Mouse (Mus musculus) layer of hippocampus, postnatal 10 days (tissue): ENCODE measurements around the gene Zmat5. TPM values are rescaled to one million over a fixed set of nuclear protein-coding genes. Genes with fewer than 3 reads are reported as not detected.

Experiments
- DNase-seq, 2 experiments: peaks; one replicate each; pipeline ENCODE4 v3.0.0; 2021; ENCODE audit warnings: low spot score in 2 of 2
- long read RNA-seq: library from polyadenylated mRNA; stranded (forward); transcript quantifications from one replicate; pipeline ENCODE4 v2.0.0, GENCODE M21; 2023
- total RNA-seq, 2 experiments: library from RNA; stranded (reverse); gene quantifications; 2 replicates each; pipeline ENCODE4 v1.2.3; 2021

Gene Zmat5
- 10 to 100 TPM; 31.6 to 38.2 TPM for total RNA-seq
- long read RNA-seq, transcript Zmat5-201 (6 exons, 792 nt) = major isoform, 12 of 59 reads
- long read RNA-seq, partial matches to known transcripts = 4 of 59 reads
- long read RNA-seq, other reads (novel, unspliced or antisense) = 43 of 59 reads

DNA sequence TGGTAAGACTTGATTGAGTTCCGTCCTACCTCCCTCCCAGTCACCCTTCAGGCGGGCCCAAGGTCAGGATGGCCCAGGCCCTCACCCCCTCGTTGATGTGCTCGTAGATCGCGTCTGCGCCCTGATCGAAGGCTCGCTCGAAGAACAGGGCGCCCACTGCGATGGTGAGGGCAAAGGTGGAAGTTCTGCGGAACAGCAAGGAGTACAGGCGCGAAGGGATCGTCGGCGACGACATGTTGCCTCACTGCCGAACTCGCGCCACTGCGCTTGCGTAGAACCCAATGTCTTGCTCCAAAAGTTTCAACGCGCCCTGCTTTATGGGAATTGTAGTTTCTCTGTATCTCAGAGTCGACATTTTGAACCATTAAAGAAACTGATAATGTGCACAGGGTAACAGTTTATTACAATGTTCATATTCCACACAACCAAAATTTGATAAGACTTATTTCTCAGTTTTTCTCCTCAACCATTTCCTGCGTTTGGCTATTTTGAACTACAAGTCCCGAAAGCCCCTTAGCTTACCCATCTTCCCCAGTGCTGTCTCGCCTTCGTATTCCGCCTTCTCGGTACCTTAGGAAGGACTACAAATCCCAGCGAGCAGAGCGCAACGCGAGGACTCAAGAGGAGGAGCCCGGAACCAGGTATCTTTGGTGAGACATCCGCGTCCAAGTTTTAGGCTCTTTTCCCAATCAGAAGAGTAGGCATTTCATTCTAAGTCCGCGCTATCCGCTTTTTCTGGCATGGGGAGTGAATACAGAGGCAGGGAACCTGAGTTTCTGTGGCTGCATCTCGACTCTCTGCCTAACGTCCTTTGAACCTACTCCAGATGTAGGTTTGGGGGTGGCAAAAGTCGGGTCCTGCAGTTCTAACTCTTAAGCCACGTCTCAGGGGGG, at the start of gene Zmat5, which contains the start of gene Uqcr10:
TSS of gene Zmat5 (plus strand) at position 607 of the 893 bp plus-strand sequence.
TSS of gene Uqcr10 (minus strand) at position 271 of the 893 bp plus-strand sequence.
- DNase-seq = peak; percentile 89 to 94

DNA sequence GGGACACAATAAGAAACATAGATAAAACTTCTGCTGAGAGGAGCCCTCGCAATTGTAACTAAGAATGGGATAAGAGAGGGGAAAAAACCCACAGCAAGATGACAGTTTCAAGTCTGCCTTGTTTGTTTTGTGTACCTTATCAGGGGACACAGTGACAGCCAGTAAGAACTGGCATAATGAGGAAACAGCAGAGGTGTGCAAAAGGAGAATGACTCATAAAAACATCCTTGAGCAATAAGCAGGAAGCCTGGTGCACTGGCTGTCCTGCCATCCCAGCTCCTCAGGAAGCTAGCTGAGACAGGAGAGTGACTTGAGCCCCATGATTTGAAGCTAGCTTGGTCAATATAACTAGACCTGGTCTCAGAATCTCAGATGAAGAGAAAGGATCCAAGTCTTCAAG, 44.7 kb upstream of the Zmat5 start:
- DNase-seq = no peak

DNA sequence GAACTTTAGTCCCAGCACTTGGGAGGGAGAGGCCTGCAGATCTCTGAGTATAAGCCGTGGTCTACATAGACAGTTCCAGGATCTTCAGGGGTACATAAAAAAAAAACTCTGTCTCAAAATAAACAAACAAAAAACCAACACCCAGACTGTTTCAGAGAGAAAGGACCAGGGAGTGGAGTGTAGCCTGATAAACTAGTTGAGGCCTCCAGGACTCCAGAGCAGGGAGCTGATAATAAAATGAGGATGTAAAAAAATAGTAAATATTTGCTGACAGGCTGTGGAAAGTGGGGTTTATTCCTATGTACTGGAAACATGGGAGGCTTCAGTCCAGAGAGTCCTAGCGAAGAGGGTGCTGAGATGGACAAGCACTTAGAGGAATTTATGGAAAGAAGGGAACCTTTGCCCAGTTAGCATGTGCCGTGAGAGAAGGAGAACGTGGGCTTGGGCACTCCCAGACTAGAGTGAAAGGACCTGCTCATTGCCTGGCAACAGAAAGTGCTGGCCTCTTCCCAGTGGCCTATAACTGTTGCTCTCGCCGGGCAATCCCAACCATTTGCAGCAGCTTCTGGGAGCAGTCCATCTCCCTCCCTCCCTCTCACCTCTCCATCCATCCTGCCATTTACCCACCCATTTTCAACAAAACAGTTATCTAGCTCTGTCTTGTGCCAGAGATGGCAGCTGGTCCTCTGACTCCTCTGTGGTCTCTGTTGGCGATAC, 44.0 kb upstream of the Zmat5 start:
- DNase-seq = no peak

DNA sequence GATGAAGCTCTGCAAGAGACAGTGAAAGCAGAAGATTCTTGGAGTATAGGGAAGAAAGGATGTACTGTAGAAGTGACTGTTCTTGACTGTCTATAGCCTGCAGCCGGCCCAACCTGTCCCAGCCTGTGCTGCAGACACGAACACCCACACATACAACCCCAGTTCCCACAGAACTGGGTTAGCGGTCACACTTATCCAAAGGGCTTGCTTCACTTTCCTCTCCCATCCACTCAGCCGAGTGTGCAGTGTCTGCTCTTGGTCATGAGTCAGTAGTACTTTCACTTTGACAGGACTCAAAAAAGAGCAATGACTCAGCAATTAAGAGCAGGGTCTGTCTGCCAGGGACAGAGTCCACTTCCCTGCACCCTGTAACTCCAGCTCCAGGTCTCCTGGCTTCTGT, 43.2 kb upstream of the Zmat5 start:
- DNase-seq = no peak

DNA sequence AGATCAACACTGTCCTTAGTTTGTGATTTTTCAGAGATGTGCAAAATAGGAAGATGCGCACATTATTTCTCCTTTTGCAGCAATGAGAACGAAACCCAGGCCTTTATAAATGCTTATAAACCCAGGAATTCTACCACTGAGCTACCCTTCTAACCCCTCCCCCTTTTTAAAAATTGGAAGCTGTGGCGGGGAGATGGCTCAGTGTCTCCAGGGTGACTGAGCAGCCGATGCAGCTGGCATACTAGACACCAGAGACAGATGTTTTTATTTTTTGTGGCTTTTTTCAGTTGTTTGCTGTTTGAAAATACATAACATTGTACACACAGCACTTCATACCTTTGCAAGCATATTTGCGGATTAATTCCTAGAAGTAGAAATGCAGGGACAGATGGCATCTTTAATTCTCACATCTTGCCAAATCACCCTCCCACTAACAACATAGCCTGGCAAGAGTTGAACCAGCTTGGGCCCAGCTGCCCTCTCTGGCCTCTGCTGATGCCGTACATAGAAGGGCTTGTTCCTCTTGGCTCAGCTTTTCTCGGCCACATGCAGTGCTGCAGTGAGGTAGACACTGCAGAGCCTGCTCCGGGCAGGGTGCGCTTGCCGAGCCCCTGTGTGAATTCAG, 42.5 kb upstream of the Zmat5 start:
- no peak for DNase-seq

DNA sequence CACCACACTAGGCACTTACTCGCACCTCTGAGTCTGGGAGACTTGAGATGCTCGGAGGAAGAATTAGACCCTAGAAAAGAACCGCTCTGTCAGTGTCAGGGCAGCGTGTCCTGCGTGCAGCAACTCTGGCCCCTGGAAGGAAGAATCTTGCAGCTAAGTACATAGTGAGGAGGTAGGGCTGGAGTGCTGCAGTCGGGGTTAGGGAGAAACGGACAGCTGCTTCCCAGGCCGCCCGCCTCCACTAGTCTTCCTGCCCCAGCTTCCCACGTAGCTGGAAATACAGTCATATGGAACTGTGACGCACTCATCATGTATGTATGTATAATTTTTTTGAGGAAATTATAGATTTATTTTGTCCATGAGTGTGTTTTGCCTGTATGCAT, 42.0 kb upstream of the Zmat5 start:
- no peak for DNase-seq

DNA sequence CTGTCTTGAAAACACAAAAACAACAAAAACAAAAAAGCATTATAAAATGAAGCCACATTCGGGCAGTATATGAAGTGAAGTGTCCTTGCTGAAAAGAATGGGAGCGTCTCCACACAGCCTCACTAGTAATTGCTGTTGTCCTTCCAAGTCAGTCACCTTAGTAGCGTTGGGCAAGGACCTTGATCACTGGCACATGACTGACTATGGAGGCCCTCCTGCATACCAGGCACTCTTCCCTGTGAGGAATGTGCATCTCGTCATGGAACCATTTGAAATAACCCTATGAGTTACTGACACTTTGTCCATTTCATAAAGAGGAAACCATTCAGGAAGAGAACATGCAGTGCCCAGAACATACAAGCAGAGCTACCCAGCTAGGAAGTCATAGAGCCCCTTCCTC, 32.7 kb upstream of the Zmat5 start:
- no peak for DNase-seq

DNA sequence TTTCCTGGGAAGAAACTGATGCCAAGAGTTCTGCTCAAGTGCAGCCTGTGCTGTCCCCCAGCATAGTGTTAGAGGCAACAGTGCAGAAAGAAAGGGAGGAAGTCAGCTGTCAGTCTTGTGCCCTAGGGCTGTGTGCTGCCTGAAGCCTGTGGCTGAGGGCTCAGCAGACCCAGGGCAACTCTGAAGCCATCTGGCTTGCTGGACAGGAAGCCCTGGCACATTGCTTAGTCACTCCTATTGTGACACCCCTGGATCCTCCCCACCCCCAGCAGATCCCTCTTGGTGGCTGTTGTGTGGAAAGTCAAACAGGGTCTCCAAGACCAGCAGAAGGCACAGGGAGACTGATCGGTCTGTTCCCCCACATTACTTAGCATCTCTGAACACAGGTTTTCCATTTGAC, 29.9 kb upstream of the Zmat5 start:
- DNase-seq = no peak

DNA sequence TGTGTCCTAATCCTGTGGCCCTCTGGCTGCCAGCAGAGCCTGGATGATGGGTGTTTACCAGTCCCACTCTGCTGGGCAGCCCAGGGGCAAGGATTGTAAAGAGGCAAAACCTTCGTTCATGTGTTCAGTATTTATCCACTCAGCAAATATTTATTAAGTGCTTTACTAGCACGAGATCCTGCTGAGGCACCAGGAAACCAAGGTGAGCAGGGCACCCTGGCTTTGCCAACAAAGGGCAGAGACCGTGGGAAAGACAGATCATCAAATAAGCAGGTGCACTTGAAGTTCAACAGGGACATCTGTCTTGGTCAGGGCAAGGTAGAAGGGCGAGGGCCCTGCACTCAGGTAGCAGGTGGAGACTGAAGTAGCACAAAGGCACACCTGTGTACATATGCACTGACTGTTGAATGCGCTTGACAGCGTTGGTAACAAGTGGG, 29.3 kb upstream of the Zmat5 start:
- no peak for DNase-seq

DNA sequence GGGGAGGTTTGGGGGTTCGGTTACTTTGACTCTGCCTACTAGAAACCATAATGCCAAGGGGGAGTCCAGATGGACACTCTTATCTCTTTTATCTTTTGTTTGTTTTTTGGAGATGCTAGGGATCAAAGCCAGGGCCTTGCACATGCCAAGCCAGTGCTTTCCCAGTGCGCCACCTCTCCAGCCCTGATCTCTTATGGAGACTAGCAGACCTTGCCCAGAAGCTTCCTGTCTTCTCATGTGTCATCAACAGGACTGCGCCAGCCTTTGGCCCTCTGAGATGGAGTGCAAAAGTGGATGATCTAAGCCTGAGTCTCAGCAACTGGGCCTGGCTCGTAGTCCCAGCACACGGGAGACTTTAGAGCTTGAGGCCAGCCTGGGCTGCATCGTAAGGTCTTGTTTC, 28.8 kb upstream of the Zmat5 start:
- no peak for DNase-seq

DNA sequence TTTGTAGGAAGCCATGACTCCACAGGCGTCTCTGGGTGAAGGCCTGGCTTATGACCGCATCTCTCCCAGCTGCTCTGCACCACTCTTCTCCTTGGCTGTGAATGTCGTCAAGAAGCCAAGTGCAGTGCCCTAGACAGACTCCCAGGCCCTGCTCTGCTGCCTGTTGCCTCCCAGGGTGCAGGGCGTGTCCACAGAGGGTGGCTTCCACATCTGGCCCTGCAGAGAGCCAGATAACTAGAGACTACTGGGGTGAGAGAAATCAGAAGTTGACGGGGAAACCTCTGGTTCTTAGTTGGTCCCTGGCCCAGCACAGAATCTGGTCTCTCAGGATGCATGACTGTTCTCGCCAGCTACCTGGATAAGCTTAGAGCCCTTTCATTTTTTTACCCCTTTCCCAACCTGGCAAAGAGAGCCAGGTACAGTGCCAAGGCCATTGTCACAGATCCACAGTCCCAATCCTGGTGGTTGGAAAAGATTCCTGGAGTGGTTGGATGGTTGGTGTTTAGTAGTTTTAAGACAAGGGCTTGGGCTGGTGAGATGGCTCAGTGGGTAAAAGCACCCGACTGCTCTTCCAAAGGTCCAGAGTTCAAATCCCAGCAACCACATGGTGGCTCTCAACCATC, 27.1 kb upstream of the Zmat5 start:
- no peak for DNase-seq

DNA sequence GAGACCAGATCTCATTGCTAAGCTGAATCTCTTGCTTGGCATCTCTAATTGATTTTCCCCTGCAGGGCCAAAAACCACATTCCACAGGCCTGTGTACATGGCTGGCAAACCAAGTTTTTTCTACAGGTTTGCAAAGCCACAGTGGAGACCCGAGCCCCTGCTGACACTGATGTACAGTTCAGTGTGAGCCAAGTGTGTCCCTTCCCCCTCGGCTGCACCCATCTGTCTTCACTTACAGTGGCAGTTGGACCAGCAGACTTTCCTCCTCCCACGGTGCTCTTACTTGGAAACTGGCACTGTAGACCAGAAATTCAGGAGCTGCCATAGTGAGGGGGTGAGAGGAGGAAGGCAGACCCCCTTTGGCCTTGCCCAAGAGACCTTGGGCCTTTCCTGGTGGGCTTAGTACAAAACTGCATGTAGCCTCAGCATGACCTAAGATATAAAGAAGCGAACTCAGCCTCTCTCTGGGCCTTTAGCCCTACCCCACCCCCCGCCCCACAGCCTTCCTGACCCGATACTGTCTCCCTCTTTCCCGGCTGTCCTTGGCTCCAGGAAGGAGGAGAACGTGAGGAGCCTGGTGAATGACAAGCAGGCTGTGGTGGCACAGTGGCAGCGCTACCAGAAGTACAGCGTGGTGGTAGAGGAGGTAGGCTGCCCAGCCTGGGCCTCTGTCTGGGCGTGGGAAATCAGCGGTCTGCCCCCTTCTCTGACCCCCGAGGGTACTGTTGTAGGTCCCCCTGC, 25.6 kb upstream of the Zmat5 start:
- peak; percentile 49 to 55 for DNase-seq

DNA sequence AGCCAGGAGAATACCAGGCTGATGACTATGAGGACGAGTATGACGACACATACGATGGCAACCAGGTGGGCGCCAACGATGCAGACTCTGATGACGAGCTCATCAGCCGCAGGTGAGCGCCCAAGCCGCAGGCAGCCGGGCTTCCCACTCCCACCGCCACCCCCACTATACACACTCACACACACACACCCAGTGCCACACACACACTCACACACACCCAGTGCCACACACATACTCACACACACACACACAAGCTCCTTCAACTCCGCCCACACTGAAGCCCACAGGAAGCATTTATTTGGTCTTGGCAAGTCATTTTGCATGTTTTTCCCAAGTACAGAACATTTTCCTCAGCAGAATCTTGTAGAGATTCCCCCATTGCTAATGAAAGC, 25.0 kb upstream of the Zmat5 start:
- DNase-seq = no peak

DNA sequence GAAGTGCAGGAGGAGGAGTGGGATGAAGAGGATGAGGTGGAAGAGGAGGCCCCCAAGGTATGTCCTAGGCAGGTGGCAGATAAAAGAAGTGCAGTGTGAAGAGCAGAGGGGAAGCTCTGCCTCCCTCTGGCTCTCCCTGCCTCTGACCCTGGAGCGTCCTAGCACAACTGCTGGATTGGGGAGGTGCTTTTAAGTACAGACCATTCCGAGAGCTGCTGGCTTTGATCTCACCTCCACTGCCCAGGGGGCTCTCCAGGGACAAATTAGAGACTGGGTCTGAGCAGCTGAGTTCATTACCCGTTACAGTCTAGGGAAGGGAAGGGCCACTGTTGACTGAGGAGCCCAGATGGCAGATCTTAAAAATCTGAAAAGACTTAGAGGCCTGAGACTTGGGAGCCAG, 24.4 kb upstream of the Zmat5 start:
- DNase-seq = no peak

DNA sequence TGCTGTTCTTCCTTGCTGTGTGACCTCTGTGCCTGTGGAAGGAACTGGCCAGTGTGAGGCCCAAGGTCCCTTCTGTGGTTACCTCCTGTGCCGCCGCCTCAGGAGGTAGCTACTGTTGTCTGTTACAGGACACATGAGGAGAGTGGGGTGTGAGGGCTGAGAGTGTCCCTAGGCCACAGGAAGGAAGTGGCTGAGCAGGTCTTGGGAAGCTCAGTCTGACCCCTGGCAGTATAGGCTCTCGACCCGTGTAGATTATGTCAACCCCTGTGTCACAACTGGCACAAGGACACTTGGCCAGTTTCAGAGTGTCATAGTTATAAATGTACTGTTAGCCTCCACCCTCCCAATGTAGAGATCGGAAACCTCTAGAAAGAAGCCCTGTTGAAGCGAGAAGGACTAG, 21.0 kb upstream of the Zmat5 start:
- DNase-seq = no peak

DNA sequence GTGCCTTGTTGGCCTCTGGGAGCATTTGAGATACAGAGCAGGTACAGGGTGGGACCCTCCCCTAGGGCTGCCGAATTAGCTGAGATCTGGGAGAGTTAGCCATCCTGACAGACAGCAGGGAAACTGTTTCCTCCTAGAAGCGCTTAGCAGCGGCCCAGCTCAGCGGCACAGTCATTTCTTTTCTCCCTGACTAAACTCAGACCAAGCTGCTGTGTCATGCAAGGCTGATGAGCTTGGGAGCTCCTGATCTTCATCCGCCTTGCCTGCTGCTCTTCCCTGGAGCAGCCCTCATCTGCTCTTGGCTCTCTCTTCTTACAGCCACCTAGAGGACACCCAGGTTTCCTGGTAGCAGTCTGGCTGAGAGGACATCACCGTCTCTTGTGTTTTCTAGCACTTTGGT, 20.3 kb upstream of the Zmat5 start:
- no peak for DNase-seq

DNA sequence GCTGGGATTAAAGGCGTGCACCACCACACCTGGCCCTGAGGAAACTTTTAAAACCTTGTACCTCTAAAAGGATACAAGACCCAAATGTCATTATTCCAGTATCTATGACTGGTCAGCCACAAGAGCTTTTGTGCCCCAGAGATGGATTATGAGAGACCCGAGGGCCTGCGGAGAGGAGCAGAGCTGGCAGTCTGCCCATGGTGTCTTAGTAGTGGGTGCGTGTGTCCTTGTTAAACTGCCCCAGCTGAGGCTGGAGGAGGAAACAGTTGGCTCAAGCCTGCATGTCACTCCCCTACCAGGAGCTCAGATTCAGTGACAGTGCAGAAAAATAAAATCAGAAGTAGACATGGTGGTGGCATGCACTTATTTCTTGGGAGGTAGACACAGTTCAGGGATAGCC, 19.4 kb upstream of the Zmat5 start:
- DNase-seq = no peak

DNA sequence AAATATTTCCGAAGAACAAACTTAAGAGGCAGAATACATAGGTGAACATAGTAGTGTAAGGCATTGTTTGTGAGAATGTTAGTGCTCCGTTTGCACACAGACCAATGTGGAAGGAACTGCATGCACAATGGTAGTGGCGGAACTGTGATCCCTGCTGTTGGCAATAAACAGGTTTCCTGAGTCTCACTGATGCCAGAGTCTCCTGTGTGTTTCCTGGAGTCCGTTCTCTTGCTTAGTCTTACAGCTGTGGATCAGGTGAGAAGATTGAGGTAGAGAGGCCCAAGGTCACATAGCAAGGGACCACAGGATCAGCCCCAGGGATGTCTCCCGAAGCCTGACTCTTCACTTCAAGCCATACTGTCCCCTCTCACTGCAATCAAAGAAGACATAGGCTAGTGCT, 19.0 kb upstream of the Zmat5 start:
- DNase-seq = no peak

DNA sequence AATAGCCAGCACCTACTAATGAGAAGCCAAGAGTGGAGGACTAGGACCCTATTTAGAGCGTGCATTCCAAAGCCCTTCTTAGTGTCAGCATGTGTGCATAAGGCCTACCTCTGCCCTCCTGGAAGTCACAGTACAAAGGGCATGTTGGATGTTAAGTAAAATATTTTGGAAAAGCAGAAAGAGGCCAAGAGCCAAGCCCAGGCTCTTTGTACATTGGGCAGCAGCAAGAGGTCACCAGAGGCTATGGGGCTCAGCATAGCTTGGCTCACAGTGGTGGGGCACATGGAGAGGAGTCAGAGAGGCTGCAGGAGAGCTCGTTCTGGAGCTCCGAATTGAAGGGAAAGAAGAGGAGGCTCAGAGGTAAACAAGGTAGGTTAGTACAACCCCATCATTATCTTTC, 17.5 kb upstream of the Zmat5 start:
- DNase-seq = no peak

DNA sequence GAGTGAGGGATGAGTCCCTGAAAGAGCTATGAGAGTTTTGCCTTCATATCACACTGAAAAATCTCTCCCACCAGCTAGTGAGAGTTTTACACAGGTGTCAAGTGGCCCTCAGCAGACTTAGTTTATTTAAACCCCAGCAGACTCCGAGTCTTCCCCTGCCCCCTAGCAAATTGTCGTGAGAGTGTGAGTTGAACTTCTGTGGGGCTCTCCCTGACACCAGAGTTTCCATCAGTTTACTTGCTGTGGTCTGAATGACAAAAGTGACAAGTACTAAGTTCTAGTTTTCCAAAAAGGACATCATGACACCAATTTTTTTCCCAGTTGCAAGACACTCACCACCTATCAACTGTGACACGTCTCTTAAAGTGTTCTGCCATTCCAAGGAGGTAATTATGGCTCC, 16.6 kb upstream of the Zmat5 start:
- no peak for DNase-seq
